10 mouse cellular contexts compared by ENCODE assay signal in genomic region chr15:81932951-81933470, GRCm38 (mm10). TPM values are rescaled to one million over a fixed set of nuclear protein-coding genes. Genes with fewer than 3 reads are reported as not detected.
DNase-seq lines count a peak whose midpoint lies in the region; ATAC-seq lines count a peak whose summit lies in the region.
"Had no signal": no experiment of that assay in that cellular context is flagged by ENCODE, and none has a peak within 500 bp of the region (broad histone marks: within the 10 kb centered on the region; RNA-seq: fewer than 3 reads in every experiment).

No protein-coding gene starts in this region.

- peak overlapping the region; percentile 63; the same call in 1 of the 2 replicates for H3K9ac ChIP-seq in heart, embryonic 13.5 days
- H3K9ac ChIP-seq: embryonic facial prominence, embryonic 12.5 days had no signal

- intact Hi-C loops in heart, postnatal 36 days (cut with DNase I): no loop called here

- no peaks in the 10 kb centered on the region for H3K36me3 ChIP-seq in heart, embryonic 13.5 days
- H3K36me3 ChIP-seq: embryonic facial prominence, embryonic 12.5 days had no signal

- no peak for DNase-seq in heart, postnatal 36 days
- peak; percentile 51 for DNase-seq in CD4-positive, CD25-positive, alpha-beta regulatory T cell, adult 2 months (ENCODE audit: low read depth, low spot score)
- peak; percentile 55 for DNase-seq in induced T-regulatory cell, adult 2 months (ENCODE audit: low read depth)
- peak; percentile 67 for DNase-seq in thymus, postnatal 14 days
- DNase-seq in c-Kit-positive CD71-positive TER-119-positive erythroid progenitor cells, embryonic 14.5 days (ENCODE audit: low spot score): no peak
- DNase-seq in adrenal gland, adult 8-10 months: no peak

- H3K9me3 ChIP-seq in heart, embryonic 13.5 days: no peaks in the 10 kb centered on the region
- H3K9me3 ChIP-seq: embryonic facial prominence, embryonic 12.5 days had no signal

- H3K4me2 ChIP-seq in heart, embryonic 13.5 days: no peak overlapping the region
- H3K4me2 ChIP-seq: embryonic facial prominence, embryonic 12.5 days had no signal

- 36% methylated on average over 12 of the region's 12 CpGs for WGBS in heart, embryonic 13.5 days

- H3K27me3 ChIP-seq in heart, embryonic 13.5 days (replicated peaks): peaks cover 11% of the 10 kb centered on the region; the same call in 1 of the 2 replicates
- H3K27me3 ChIP-seq: embryonic facial prominence, embryonic 12.5 days had no signal

- H3K27ac ChIP-seq in heart, embryonic 13.5 days (replicated peaks): no peak overlapping the region
- H3K27ac ChIP-seq: embryonic facial prominence, embryonic 12.5 days had no signal

- peaks cover 25% of the 10 kb centered on the region for H3K4me1 ChIP-seq in heart, embryonic 13.5 days

- H3K4me3 ChIP-seq in heart, embryonic 13.5 days: no peak overlapping the region
- H3K4me3 ChIP-seq: embryonic facial prominence, embryonic 12.5 days had no signal

- no peak for ATAC-seq in heart, embryonic 13.5 days (ENCODE audit: extremely low read depth, insufficient number of reproducible peaks, low FRiP score, low TSS enrichment)
- ATAC-seq in megakaryocyte, adult 5-6 weeks (ENCODE audit: poor library complexity, severe bottlenecking): peak; percentile 49; the same call in 1 of the 2 replicates

RNA-seq across cellular contexts. Expression of gene Csdc2, which starts 3.5 kb away (rescaled TPM):
- 5.9 and 7.0 TPM in 2 replicates for polyA plus RNA-seq in heart, embryonic 13.5 days (2015; fragmentation: Nextera tagmentation; extraction: Ambion mirVana)
- 10 to 100 TPM; 72.5 to 86.4 TPM for total RNA-seq in heart, postnatal 36 days (2021)
- not detected in 2 replicates for total RNA-seq in megakaryocyte, adult 5-6 weeks (2015)
- not detected in 2 replicates for total RNA-seq in megakaryocyte, adult 5-6 weeks (2017)
- total RNA-seq in adrenal gland, adult 8-10 months (2022): 10 to 100 TPM in 2 of 4 experiments, 1 to 10 TPM in 2; 8.6 to 33.7 (median 19.6) TPM

RNA-seq across cellular contexts. Expression of gene Polr3h, which starts 7.0 kb away (rescaled TPM):
- 128 and 146 TPM in 2 replicates for polyA plus RNA-seq in heart, embryonic 13.5 days (2015; fragmentation: Nextera tagmentation; extraction: Ambion mirVana)
- 10 to 100 TPM in 1 of 2 experiments, 1 to 10 TPM in 1; 9.0 to 10.6 TPM for total RNA-seq in heart, postnatal 36 days (2021)
- 2.7 and 3.9 TPM in 2 replicates for total RNA-seq in megakaryocyte, adult 5-6 weeks (2015)
- total RNA-seq in megakaryocyte, adult 5-6 weeks (2017): 5.5 and 7.8 TPM in 2 replicates
- 10 to 100 TPM; 27.5 to 39.2 (median 31.5) TPM for total RNA-seq in adrenal gland, adult 8-10 months (2022)

RNA-seq across cellular contexts. Expression of gene Pmm1, which starts 27.7 kb away (rescaled TPM):
- polyA plus RNA-seq in heart, embryonic 13.5 days (2015; fragmentation: Nextera tagmentation; extraction: Ambion mirVana): 17.9 and 20.2 TPM in 2 replicates
- total RNA-seq in heart, postnatal 36 days (2021): 10 to 100 TPM; 24.8 to 26.0 TPM
- total RNA-seq in megakaryocyte, adult 5-6 weeks (2015): 10.4 and 10.5 TPM in 2 replicates
- 5.6 and 5.7 TPM in 2 replicates for total RNA-seq in megakaryocyte, adult 5-6 weeks (2017)
- total RNA-seq in adrenal gland, adult 8-10 months (2022): 100 to 1,000 TPM in 2 of 4 experiments, 10 to 100 TPM in 2; 71.1 to 132 (median 86.3) TPM

RNA-seq across cellular contexts. Expression of gene 1700029P11Rik, which starts 47.3 kb away (rescaled TPM):
- polyA plus RNA-seq in heart, embryonic 13.5 days (2015; fragmentation: Nextera tagmentation; extraction: Ambion mirVana): not detected in 2 replicates
- total RNA-seq in heart, postnatal 36 days (2021): not detected
- not detected in 2 replicates for total RNA-seq in megakaryocyte, adult 5-6 weeks (2015)
- not detected in 2 replicates for total RNA-seq in megakaryocyte, adult 5-6 weeks (2017)
- total RNA-seq in adrenal gland, adult 8-10 months (2022): not detected
- total RNA-seq: liver, adult 2 months had no signal
- polyA plus RNA-seq: embryonic facial prominence, embryonic 12.5 days; liver, adult 2 months had no signal

RNA-seq across cellular contexts. Expression of gene Xrcc6, which starts 54.6 kb away (rescaled TPM):
- polyA plus RNA-seq in heart, embryonic 13.5 days (2015; fragmentation: Nextera tagmentation; extraction: Ambion mirVana): 71.3 and 72.9 TPM in 2 replicates
- 10 to 100 TPM; 25.0 to 26.5 TPM for total RNA-seq in heart, postnatal 36 days (2021)
- 28.8 and 36.2 TPM in 2 replicates for total RNA-seq in megakaryocyte, adult 5-6 weeks (2015)
- 82.5 and 83.2 TPM in 2 replicates for total RNA-seq in megakaryocyte, adult 5-6 weeks (2017)
- 10 to 100 TPM; 64.2 to 93.2 (median 75.4) TPM for total RNA-seq in adrenal gland, adult 8-10 months (2022)

Comparison
In these comparisons a context has a peak if more than half of its experiments do, and no peak if none do; other contexts are left out.
1. DNase-seq: peak in CD4-positive, CD25-positive, alpha-beta regulatory T cell, adult 2 months (single experiment), induced T-regulatory cell, adult 2 months (single experiment) and thymus, postnatal 14 days (single experiment); none in heart, postnatal 36 days (0 of 2), c-Kit-positive CD71-positive TER-119-positive erythroid progenitor cells, embryonic 14.5 days (single experiment) and adrenal gland, adult 8-10 months (single experiment).
2. RNA of gene Csdc2, which starts 3.5 kb away (total RNA-seq): 72.5 to 86.4 TPM in heart, postnatal 36 days and 8.6 to 33.7 TPM in adrenal gland, adult 8-10 months; not detected in megakaryocyte, adult 5-6 weeks; every median in the first group is over 4 times any median in the second.